In the genomic region with DNA sequence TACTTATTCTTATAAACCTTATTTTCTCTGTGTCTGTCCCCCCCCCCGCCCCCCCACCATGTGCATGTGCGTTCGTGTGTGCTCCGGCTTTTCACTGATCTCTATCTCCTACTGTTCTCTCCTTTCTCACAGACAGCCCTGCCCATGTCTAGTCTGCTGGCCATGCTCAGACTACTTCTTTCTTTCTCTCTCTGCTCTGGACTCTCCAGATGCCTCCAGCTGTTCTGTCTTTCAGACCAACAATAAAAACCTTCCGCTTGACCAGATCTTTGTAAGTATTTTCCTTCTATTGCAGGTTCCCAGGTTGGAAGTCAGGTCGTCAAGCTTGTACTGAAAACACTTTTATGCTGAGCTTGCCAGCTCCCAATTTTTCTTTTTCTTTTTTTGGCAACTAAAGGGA, we compare ENCODE assay signal across 11 mouse cellular contexts.
"Had no signal": no experiment of that assay in that cellular context is flagged by ENCODE, and none has a peak within 500 bp of the region (broad histone marks: within the 10 kb centered on the region; RNA-seq: fewer than 3 reads in every experiment).

No protein-coding gene starts in this region.

- H3K4me2 ChIP-seq: hindbrain, embryonic 15.5 days; limb, embryonic 15.5 days; liver, embryonic 12.5 days; lung, embryonic 15.5 days; midbrain, embryonic 12.5 days had no signal

- H3K36me3 ChIP-seq: hindbrain, embryonic 15.5 days; limb, embryonic 15.5 days; liver, embryonic 12.5 days; lung, embryonic 15.5 days; midbrain, embryonic 12.5 days had no signal

- DNase-seq: kidney, adult 8-10 months; kidney, postnatal 14 days; lung, postnatal 14 days; right cerebral cortex, postnatal 25 days; thymus, postnatal 36 days had no signal

- H3K27ac ChIP-seq: hindbrain, embryonic 15.5 days; left cerebral cortex, adult 2 months; limb, embryonic 15.5 days; liver, embryonic 12.5 days; lung, embryonic 15.5 days; midbrain, embryonic 12.5 days had no signal

- H3K9me3 ChIP-seq: hindbrain, embryonic 15.5 days; limb, embryonic 15.5 days; lung, embryonic 15.5 days had no signal

- ATAC-seq: liver, embryonic 12.5 days had no signal

- H3K27me3 ChIP-seq: hindbrain, embryonic 15.5 days; limb, embryonic 15.5 days; liver, embryonic 12.5 days; lung, embryonic 15.5 days; midbrain, embryonic 12.5 days had no signal

- H3K4me1 ChIP-seq: hindbrain, embryonic 15.5 days; midbrain, embryonic 12.5 days had no signal

- H3K4me3 ChIP-seq: hindbrain, embryonic 15.5 days; left cerebral cortex, adult 2 months; limb, embryonic 15.5 days; liver, embryonic 12.5 days; lung, embryonic 15.5 days; midbrain, embryonic 12.5 days had no signal

- H3K9ac ChIP-seq: hindbrain, embryonic 15.5 days; limb, embryonic 15.5 days; liver, embryonic 12.5 days; lung, embryonic 15.5 days; midbrain, embryonic 12.5 days had no signal
